Mouse (Mus musculus) heart, postnatal 10 days (tissue): Measurements from ENCODE around the gene Gm3159. TPM values are rescaled to one million over a fixed set of nuclear protein-coding genes. Genes with fewer than 3 reads are reported as not detected.
A peak's percentile ranks its signal among the peaks of the same experiment; 100 is the strongest.
"Not testable (repeated sequence)": the region's sequence is repeated elsewhere in the genome, so short reads cannot be mapped to it uniquely, and the experiment has no call there.

Source experiments
- DNase-seq, 2 experiments: peaks; one replicate each; pipeline ENCODE4 v3.0.0; 2021
- intact Hi-C: fragments of 180-260 bp; cut with DNase I; formaldehyde crosslinking; loops from one replicate; pipeline ENCODE4 v1.15.1; 2025
- total RNA-seq, 2 experiments: library from RNA; stranded (reverse); gene quantifications; 2 replicates each; pipeline ENCODE4 v1.2.3; 2021

Gene Gm3159
- total RNA-seq, result not detected

GRCm38 (mm10) chr14:4397226-4397625, at the start of gene Gm3159:
Gm3159 (plus strand) TSS chr14:4397526.
- intact Hi-C loops, DNase-seq: not testable (repeated sequence)

GRCm38 (mm10) chr14:4368991-4369390, 28.3 kb upstream of the Gm3159 start:
- intact Hi-C loops, DNase-seq: not testable (repeated sequence)

GRCm38 (mm10) chr14:4369691-4370090, 27.6 kb upstream of the Gm3159 start:
- peak in 1 of 2 experiments; percentile 26 for DNase-seq
- intact Hi-C loops, result not testable (repeated sequence)

- intact Hi-C loops, DNase-seq: not testable (repeated sequence)
Observed at GRCm38 (mm10) chr14:4377871-4378270, 19.5 kb upstream of the Gm3159 start.

GRCm38 (mm10) chr14:4385606-4386005, 11.7 kb upstream of the Gm3159 start:
- intact Hi-C loops, DNase-seq: not testable (repeated sequence)

- DNase-seq, intact Hi-C loops: not testable (repeated sequence)
Observed at GRCm38 (mm10) chr14:4392841-4393530, 4.3 kb upstream of the Gm3159 start.

GRCm38 (mm10) chr14:4398624-4399023, 1.3 kb downstream of the Gm3159 start:
- DNase-seq, intact Hi-C loops: not testable (repeated sequence)

- DNase-seq, intact Hi-C loops: not testable (repeated sequence)
Observed at GRCm38 (mm10) chr14:4400115-4400789, 2.9 kb downstream of the Gm3159 start.

- intact Hi-C loops, DNase-seq: not testable (repeated sequence)
Observed at GRCm38 (mm10) chr14:4401245-4401644, 3.9 kb downstream of the Gm3159 start.

GRCm38 (mm10) chr14:4403840-4404239, 6.5 kb downstream of the Gm3159 start:
- DNase-seq, result not testable (repeated sequence)

GRCm38 (mm10) chr14:4409939-4410338, 12.6 kb downstream of the Gm3159 start:
- not testable (repeated sequence) for DNase-seq

More at GRCm38 (mm10) chr14:4403840-4404239, 6.5 kb downstream of the Gm3159 start:
- intact Hi-C loops, result not testable (repeated sequence)

GRCm38 (mm10) chr14:4414965-4415835, 17.9 kb downstream of the Gm3159 start, which contains the start of gene Gm3164:
Gm3164 (plus strand) TSS chr14:4415448.
- peak; percentile 61 to 69 for DNase-seq
- intact Hi-C loops, result not testable (repeated sequence)

More at GRCm38 (mm10) chr14:4409939-4410338, 12.6 kb downstream of the Gm3159 start:
- intact Hi-C loops, result not testable (repeated sequence)

- intact Hi-C loops, DNase-seq: not testable (repeated sequence)
Observed at GRCm38 (mm10) chr14:4430692-4431091, 33.4 kb downstream of the Gm3159 start, which contains the start of gene Gm3173. Gm3173 (plus strand) TSS chr14:4430992.

Other genes with a start within 250 kb of the Gm3159 start
- gene Gm3127, start 232.5 kb upstream of the Gm3159 start, total RNA-seq, result not detected
- gene Gm2974, start 214.9 kb upstream of the Gm3159 start, total RNA-seq, result under 1 TPM in 1 of 2 experiments, not detected in 1; 0.30 TPM
- gene Gm3138, start 147.9 kb upstream of the Gm3159 start, total RNA-seq, result not detected
- not detected for gene Gm3149, start 80.2 kb upstream of the Gm3159 start, total RNA-seq
- under 1 TPM; 0.42 to 0.45 TPM for gene 2610042L04Rik, start 62.8 kb upstream of the Gm3159 start, total RNA-seq
- under 1 TPM in 1 of 2 experiments, not detected in 1; 0.94 TPM for gene Gm3164, start 17.9 kb downstream of the Gm3159 start, total RNA-seq
- not detected for gene Gm3173, start 33.5 kb downstream of the Gm3159 start, total RNA-seq
- gene Gm3182, start 84.2 kb downstream of the Gm3159 start, total RNA-seq, result not detected
- gene Gm3047, start 157.9 kb downstream of the Gm3159 start, total RNA-seq, result not detected
- gene Gm8159, start 234.8 kb downstream of the Gm3159 start, total RNA-seq, result not detected